Mouse (Mus musculus) Patski (cell line): ENCODE data around the gene Themis2. TPM values are rescaled to one million over a fixed set of nuclear protein-coding genes. Genes with fewer than 3 reads are reported as not detected.

Experiments used
- ATAC-seq: fragments of 100-300 bp; one replicate; pipeline ENCODE4 v1.8.0; 2021
- CTCF ChIA-PET: fragments of 350-600 bp; sonication (Branson Sonifier 250); formaldehyde crosslinking; loops from one replicate; lab custom pipeline; 2022; ENCODE audit warnings: inconsistent platforms; lab: Charles Lee
- POLR2A ChIA-PET: fragments of 350-600 bp; sonication (Branson Sonifier 250); formaldehyde crosslinking; loops from one replicate; lab custom pipeline; 2022; ENCODE audit warnings: antibody characterized with exemption, inconsistent platforms; lab: Charles Lee
- DNase-seq: peaks from one replicate; pipeline ENCODE4 v3.0.0-alpha.2; 2011; ENCODE audit warnings: low read depth, low spot score
- H3K27me3 ChIP-seq: fragments of 371-371 bp; one replicate; pipeline ENCODE4 v1.5.1; 2021
- CTCF ChIP-seq: fragments of 100-300 bp; IDR thresholded peaks from one replicate; pipeline ENCODE4 v1.5.1; 2021
- in situ Hi-C: fragments of 300-500 bp; cut with MboI; formaldehyde crosslinking; loops from 3 replicates; pipeline ENCODE4 v1.11.1; 2018; ENCODE audit warnings: low pct_unique_long_range_greater_than_20kb, mixed read lengths
- polyA plus RNA-seq: library from polyadenylated mRNA; unstranded; gene quantifications from one replicate; pipeline ENCODE4 v1.2.3, GENCODE M21; 2021

Themis2 gene
- polyA plus RNA-seq, 1 experiment from 2014 or later: not detected

- ATAC-seq: no peak
Observed at GRCm38 (mm10) chr4:132735894-132736293, 60.3 kb downstream of the Themis2 start.

GRCm38 (mm10) chr4:132735389-132735788 is 60.8 kb downstream of the Themis2 start:
- ChIA-PET CTCF (no interaction called here), POLR2A (no interaction called here)
- in situ Hi-C loops: no loop called here
- H3K27me3 ChIP-seq: no peaks in the 10 kb centered on the region
- TF ChIP-seq CTCF: no peak
- DNase-seq (no peak), ATAC-seq (no peak)

More at GRCm38 (mm10) chr4:132735894-132736293, 60.3 kb downstream of the Themis2 start:
- CTCF ChIA-PET: no interaction called here
- H3K27me3 ChIP-seq: no peaks in the 10 kb centered on the region
- no peak for DNase-seq
- POLR2A ChIA-PET: interaction anchor here (0.7 kb wide), 1 partner anchor 135 kb away, joined by 5 read pairs; no protein-coding TSS in a partner anchor
- in situ Hi-C loops: no loop called here
- no peak for TF ChIP-seq CTCF

- CTCF ChIA-PET: no interaction called here
- POLR2A ChIA-PET: no interaction called here
- in situ Hi-C loops: no loop called here
- TF ChIP-seq CTCF: no peak
- H3K27me3 ChIP-seq: no peaks in the 10 kb centered on the region
- ATAC-seq (no peak), DNase-seq (no peak)
Observed at GRCm38 (mm10) chr4:132734766-132735165, 61.4 kb downstream of the Themis2 start.

- POLR2A ChIA-PET: no interaction called here
- no peak for ATAC-seq
- no peak for DNase-seq
Observed at GRCm38 (mm10) chr4:132733071-132733770, 63.0 kb downstream of the Themis2 start.

GRCm38 (mm10) chr4:132732148-132732684 is 64.0 kb downstream of the Themis2 start, which contains the start of gene Xkr8:
Gene Xkr8, minus strand, starts transcription at chr4:132732546.
- H3K27me3 ChIP-seq: no peaks in the 10 kb centered on the region
- peak; percentile 37 for DNase-seq
- ChIA-PET CTCF (no interaction called here), POLR2A (no interaction called here)
- ATAC-seq: peak; percentile 78
- TF ChIP-seq CTCF: no peak
- in situ Hi-C loops: no loop called here

More at GRCm38 (mm10) chr4:132733071-132733770, 63.0 kb downstream of the Themis2 start:
- TF ChIP-seq CTCF: no peak
- CTCF ChIA-PET: no interaction called here
- in situ Hi-C loops: no loop called here
- H3K27me3 ChIP-seq: no peaks in the 10 kb centered on the region

Other genes with a start within 250 kb of the Themis2 start
- gene Ptafr, start 232.3 kb downstream of the Themis2 start, polyA plus RNA-seq: not detected
- 17.6 TPM for gene Eya3, start 157.4 kb downstream of the Themis2 start, polyA plus RNA-seq
- gene Xkr8, start 63.8 kb downstream of the Themis2 start, polyA plus RNA-seq: 2.9 TPM
- gene Smpdl3b, start 39.1 kb downstream of the Themis2 start, polyA plus RNA-seq: 14.1 TPM
- gene Rpa2, start 28.1 kb downstream of the Themis2 start, polyA plus RNA-seq: 15.5 TPM
- gene Ppp1r8, start 46.8 kb upstream of the Themis2 start, polyA plus RNA-seq: 52.8 TPM
- gene Stx12, start 88.1 kb upstream of the Themis2 start, polyA plus RNA-seq: 48.6 TPM
- 25.4 TPM for gene Fam76a, start 126.2 kb upstream of the Themis2 start, polyA plus RNA-seq
- not detected for gene Fgr, start 177.7 kb upstream of the Themis2 start, polyA plus RNA-seq
- 25.6 TPM for gene Ahdc1, start 214.9 kb upstream of the Themis2 start, polyA plus RNA-seq